23 mouse cellular contexts compared by ENCODE assay signal in genomic region chr1:68123541-68123940, GRCm38 (mm10).
"Had no signal": no experiment of that assay in that cellular context is flagged by ENCODE, and none has a peak within 500 bp of the region (broad histone marks: within the 10 kb centered on the region; RNA-seq: fewer than 3 reads in every experiment).

No protein-coding gene starts in this region.

- H3K4me3 ChIP-seq: layer of hippocampus, adult 2 months; limb, embryonic 10.5 days; limb, embryonic 13.5 days; liver, embryonic 12.5 days; liver, embryonic 15.5 days; lung, embryonic 15.5 days; megakaryocyte, embryonic 14.5 days; midbrain, embryonic 10.5 days; midbrain, embryonic 15.5 days; neural tube, embryonic 12.5 days; neural tube, embryonic 15.5 days had no signal

- H3K4me2 ChIP-seq: limb, embryonic 13.5 days; liver, embryonic 12.5 days; liver, embryonic 15.5 days; lung, embryonic 15.5 days; midbrain, embryonic 15.5 days; neural tube, embryonic 12.5 days; neural tube, embryonic 15.5 days had no signal

- H3K4me1 ChIP-seq: limb, embryonic 10.5 days; limb, embryonic 13.5 days; liver, embryonic 12.5 days; liver, embryonic 15.5 days; lung, embryonic 15.5 days; megakaryocyte, embryonic 14.5 days; midbrain, embryonic 15.5 days; neural tube, embryonic 12.5 days had no signal

- H3K27ac ChIP-seq: kidney, postnatal 0 days; layer of hippocampus, adult 2 months; limb, embryonic 10.5 days; limb, embryonic 13.5 days; liver, embryonic 12.5 days; liver, embryonic 15.5 days; lung, embryonic 15.5 days; midbrain, embryonic 10.5 days; midbrain, embryonic 15.5 days; neural tube, embryonic 12.5 days; neural tube, embryonic 15.5 days; stomach, postnatal 0 days had no signal

- H3K27me3 ChIP-seq: limb, embryonic 13.5 days; liver, embryonic 12.5 days; liver, embryonic 15.5 days; lung, embryonic 15.5 days; megakaryocyte, embryonic 14.5 days; midbrain, embryonic 15.5 days; neural tube, embryonic 12.5 days; neural tube, embryonic 15.5 days had no signal

- ATAC-seq: liver, embryonic 12.5 days; midbrain, embryonic 15.5 days had no signal

- H3K9ac ChIP-seq: limb, embryonic 13.5 days; liver, embryonic 12.5 days; liver, embryonic 15.5 days; lung, embryonic 15.5 days; midbrain, embryonic 15.5 days; neural tube, embryonic 12.5 days; neural tube, embryonic 15.5 days had no signal

- H3K36me3 ChIP-seq: limb, embryonic 10.5 days; limb, embryonic 13.5 days; liver, embryonic 12.5 days; liver, embryonic 15.5 days; lung, embryonic 15.5 days; midbrain, embryonic 10.5 days; midbrain, embryonic 15.5 days; neural tube, embryonic 12.5 days; neural tube, embryonic 15.5 days had no signal

- DNase-seq: kidney, postnatal 25 days; layer of hippocampus, adult 9-11 months; liver; lung, adult 18-20 months; lung, postnatal 10 days; lung, postnatal 36 days; right cerebral cortex, adult 18-20 months; right cerebral cortex, postnatal 14 days; right cerebral cortex, postnatal 4 days; thymus, postnatal 25 days had no signal

- H3K9me3 ChIP-seq: limb, embryonic 10.5 days; limb, embryonic 13.5 days; liver, embryonic 12.5 days; liver, embryonic 15.5 days; lung, embryonic 15.5 days; midbrain, embryonic 10.5 days; midbrain, embryonic 15.5 days; neural tube, embryonic 12.5 days; neural tube, embryonic 15.5 days had no signal
